Mouse (Mus musculus): ENCODE data around the gene Pkm. TPM values are rescaled to one million over a fixed set of nuclear protein-coding genes. Genes with fewer than 3 reads are reported as not detected.

The Pkm gene
- polyA plus RNA-seq, 1 experiment from 2014 or later = 1,376 TPM

DNA sequence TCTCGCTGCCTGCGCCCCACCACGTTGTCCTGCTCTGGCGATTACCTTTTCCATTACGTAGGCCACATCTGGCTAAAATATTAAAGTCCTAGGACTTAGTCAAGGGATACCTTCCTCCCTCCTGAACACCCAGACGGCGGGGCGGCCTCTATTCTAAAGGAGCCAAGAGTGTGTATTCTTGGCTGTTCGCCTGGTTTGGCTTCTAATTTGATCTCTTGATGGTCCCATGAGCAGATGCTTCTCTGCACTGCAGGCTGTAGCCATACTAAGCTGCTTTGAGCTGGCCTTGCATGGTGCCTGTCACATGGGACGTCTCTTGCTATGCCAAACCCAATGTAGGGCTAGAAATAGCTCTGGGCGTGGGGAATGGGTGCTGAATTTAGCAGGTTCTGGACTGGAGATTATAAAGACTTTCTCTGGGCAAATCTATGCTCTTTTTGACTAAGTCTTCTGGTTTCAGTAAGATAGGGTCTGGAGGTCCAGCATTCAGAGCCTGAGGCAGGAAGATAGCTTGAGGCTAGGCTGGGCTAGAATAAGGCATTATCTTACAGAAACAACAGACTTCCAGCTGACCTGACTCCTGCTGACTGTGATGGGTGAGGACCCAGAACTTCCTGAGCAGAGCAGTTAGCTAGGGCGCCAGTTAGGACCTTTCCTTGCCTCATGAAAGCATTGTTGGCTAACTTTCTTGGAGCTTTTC lies 16.2 kb downstream of the Pkm start:
- no peak for DNase-seq (ENCODE audit: low spot score)
- Histone ChIP-seq H3K27me3 (replicated peaks; ENCODE audit: control insufficient read depth, insufficient read depth, low read length) (no peaks in the 10 kb centered on the region), H3K4me3 (ENCODE audit: low read depth, low read length) (no peak overlapping the region), H3K27ac (ENCODE audit: low read depth, low read length) (no peak overlapping the region), H3K9ac (ENCODE audit: low read length) (no peak overlapping the region), H3K36me3 (ENCODE audit: control insufficient read depth, insufficient read depth, low read length) (peaks cover 98% of the 10 kb centered on the region), H3K9me3 (replicated peaks; ENCODE audit: control insufficient read depth, low read length) (no peaks in the 10 kb centered on the region), H3K4me1 (ENCODE audit: control insufficient read depth, insufficient read depth, low read length) (no peaks in the 10 kb centered on the region), H3K4me2 (ENCODE audit: low read length) (no peak overlapping the region)
- no peak for ATAC-seq
- WGBS = 83% methylated on average over 12 of the region's 12 CpGs

DNA sequence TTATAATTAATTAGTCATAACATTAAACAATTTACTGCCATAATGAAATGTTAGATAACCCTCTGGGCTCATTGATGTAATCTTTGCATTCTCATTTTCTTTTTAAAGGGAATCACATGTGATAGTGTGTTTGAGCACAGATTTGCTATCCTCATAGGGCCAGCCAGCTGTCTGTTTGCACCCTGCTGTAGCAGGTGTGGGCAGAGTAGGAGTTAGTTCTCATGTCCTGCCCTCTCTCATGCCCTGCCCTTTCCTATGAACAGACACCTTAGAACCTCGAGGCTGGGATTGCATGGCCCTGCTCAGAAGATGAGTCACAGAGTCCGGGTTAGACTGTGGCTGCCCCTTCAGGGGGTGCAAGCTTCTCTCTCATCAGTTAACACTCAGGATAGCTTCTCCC lies 17.3 kb downstream of the Pkm start:
- Histone ChIP-seq H3K4me2 (ENCODE audit: low read length) (no peak overlapping the region), H3K4me3 (ENCODE audit: low read depth, low read length) (no peak overlapping the region), H3K27ac (ENCODE audit: low read depth, low read length) (no peak overlapping the region), H3K27me3 (replicated peaks; ENCODE audit: control insufficient read depth, insufficient read depth, low read length) (no peaks in the 10 kb centered on the region), H3K9me3 (replicated peaks; ENCODE audit: control insufficient read depth, low read length) (no peaks in the 10 kb centered on the region), H3K9ac (ENCODE audit: low read length) (no peak overlapping the region), H3K36me3 (ENCODE audit: control insufficient read depth, insufficient read depth, low read length) (peaks cover 98% of the 10 kb centered on the region), H3K4me1 (ENCODE audit: control insufficient read depth, insufficient read depth, low read length) (no peaks in the 10 kb centered on the region)
- DNase-seq (ENCODE audit: low spot score) (no peak), ATAC-seq (no peak)
- WGBS = 72% methylated on average over 2 of the region's 2 CpGs

DNA sequence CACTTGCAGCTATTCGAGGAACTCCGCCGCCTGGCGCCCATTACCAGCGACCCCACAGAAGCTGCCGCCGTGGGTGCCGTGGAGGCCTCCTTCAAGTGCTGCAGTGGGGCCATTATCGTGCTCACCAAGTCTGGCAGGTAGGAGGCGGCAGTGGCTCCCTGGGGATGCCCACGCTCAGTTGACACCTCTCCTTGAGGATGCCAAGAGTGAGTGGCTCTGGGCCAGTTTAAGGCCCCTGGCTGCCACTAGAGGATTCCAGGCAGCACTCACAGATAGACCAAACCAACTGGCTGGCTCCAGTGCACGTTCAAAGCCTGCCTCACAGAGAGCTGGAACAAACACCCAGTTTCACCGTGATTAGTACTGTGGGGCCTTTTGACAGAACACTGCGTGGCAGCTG lies 19.4 kb downstream of the Pkm start:
- 82% methylated on average over 14 of the region's 14 CpGs for WGBS
- ATAC-seq (no peak), DNase-seq (ENCODE audit: low spot score) (no peak)
- peaks cover 88% of the 10 kb centered on the region for H3K36me3 ChIP-seq (ENCODE audit: control insufficient read depth, insufficient read depth, low read length)
- H3K4me1 ChIP-seq (ENCODE audit: control insufficient read depth, insufficient read depth, low read length) = no peaks in the 10 kb centered on the region
- H3K9ac ChIP-seq (ENCODE audit: low read length) = no peak overlapping the region
- no peak overlapping the region for H3K4me3 ChIP-seq (ENCODE audit: low read depth, low read length)
- 0 out of 2 replicates have a peak, but pooled peaks cover 3% of the 10 kb centered on the region for H3K27me3 ChIP-seq (replicated peaks; ENCODE audit: control insufficient read depth, insufficient read depth, low read length)
- no peaks in the 10 kb centered on the region for H3K9me3 ChIP-seq (replicated peaks; ENCODE audit: control insufficient read depth, low read length)
- H3K27ac ChIP-seq (ENCODE audit: low read depth, low read length) = no peak overlapping the region
- no peak overlapping the region for H3K4me2 ChIP-seq (ENCODE audit: low read length)

DNA sequence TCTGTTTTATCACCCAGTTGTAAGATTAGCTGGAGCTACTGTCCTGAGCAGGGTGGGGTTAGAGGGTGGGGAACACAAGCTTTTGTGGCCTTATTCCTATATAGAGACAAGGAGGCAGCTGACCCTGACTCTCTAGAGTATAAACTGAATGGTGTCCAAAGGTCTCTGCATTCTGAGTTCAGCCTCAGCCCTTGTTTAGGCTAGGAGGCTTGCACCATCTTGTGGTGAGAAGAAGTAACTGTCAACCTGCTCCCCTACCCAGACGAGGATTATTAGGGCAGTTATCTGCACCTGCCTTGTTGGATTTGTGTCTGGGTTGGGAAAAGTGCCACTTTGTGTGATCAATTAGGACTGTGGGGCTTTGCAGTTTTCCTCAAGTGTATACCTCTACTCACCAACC lies 22.1 kb downstream of the Pkm start:
- H3K36me3 ChIP-seq (ENCODE audit: control insufficient read depth, insufficient read depth, low read length) = peaks cover 60% of the 10 kb centered on the region
- no peak overlapping the region for H3K9ac ChIP-seq (ENCODE audit: low read length)
- H3K27me3 ChIP-seq (replicated peaks; ENCODE audit: control insufficient read depth, insufficient read depth, low read length) = peaks cover 9% of the 10 kb centered on the region; the same call in 1 of the 2 replicates
- DNase-seq (ENCODE audit: low spot score) = peak; percentile 71
- H3K4me2 ChIP-seq (ENCODE audit: low read length) = no peak overlapping the region
- H3K27ac ChIP-seq (ENCODE audit: low read depth, low read length) = no peak overlapping the region
- H3K9me3 ChIP-seq (replicated peaks; ENCODE audit: control insufficient read depth, low read length) = no peaks in the 10 kb centered on the region
- ATAC-seq = no peak
- no peaks in the 10 kb centered on the region for H3K4me1 ChIP-seq (ENCODE audit: control insufficient read depth, insufficient read depth, low read length)
- H3K4me3 ChIP-seq (ENCODE audit: low read depth, low read length) = no peak overlapping the region
- 14% methylated on average over 1 of the region's 1 CpGs for WGBS

DNA sequence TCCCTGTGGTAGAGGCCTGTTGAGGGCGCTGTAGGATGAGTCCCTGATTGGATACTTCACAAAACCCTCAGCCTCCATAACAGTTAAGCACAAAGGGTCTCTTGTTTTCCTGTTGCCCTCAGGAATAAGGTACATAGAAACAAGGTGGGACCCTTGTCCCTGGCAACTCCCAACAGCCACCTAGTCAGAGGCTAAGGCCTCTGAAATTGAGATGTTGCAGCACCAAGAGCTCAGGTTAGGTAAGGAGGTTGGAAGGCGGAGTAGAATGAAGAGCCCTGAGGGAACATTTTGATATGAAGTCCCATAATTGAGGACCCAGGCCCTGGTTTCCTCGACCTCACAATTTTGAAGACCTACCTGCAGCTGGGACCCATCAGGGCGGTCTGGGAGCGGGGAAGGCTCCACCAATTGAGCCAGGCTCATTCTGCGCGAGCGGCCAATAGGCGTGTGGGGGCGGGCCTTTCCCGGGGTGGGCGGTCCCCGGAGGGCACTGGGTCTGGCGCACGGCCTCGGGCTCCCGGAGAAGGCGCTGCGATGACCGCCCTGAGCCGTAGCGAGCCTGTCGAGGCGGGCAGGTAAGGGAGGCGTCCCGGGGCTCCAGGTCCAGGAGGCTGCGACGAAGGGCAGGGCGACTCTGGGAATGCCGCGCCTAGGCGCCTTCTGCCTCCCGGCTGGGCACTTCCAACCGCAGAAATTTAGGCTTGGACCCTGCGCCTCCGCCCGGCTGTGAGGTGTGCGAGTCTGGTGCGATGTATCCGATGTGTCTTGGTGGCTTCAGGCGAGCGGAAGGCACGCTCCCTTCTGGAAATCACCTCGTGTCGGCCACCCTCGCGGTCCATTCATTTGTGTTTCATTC lies 23.7 kb downstream of the Pkm start, which contains the start of gene Gramd2:
TSS of gene Gramd2 (plus strand) at position 467 of the 856 bp plus-strand sequence.
- H3K4me1 ChIP-seq (ENCODE audit: control insufficient read depth, insufficient read depth, low read length) = no peaks in the 10 kb centered on the region

DNA sequence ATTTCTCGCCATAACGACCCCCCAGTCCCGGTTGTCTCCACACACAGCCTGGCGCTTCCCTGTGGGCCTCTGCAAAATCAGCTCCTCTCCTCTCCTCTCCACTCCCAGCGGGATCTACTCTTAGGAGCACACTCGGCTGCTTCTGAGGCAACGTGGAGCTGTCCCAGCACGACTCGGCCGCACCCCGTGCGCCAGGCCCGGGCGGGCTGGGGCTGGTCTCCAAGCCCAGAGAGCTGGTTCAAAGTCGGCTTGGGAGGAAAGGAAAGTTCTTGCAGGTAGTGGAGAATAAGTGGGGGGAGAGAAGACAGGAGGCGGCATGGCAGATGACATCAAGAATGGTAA lies 24.3 kb downstream of the Pkm start:
- ATAC-seq = peak; percentile 37
- WGBS = 12% methylated on average over 16 of the region's 16 CpGs
- H3K27ac ChIP-seq (ENCODE audit: low read depth, low read length) = no peak overlapping the region
- H3K27me3 ChIP-seq (replicated peaks; ENCODE audit: control insufficient read depth, insufficient read depth, low read length) = peaks cover 9% of the 10 kb centered on the region; the same call in 1 of the 2 replicates
- peak overlapping the region; percentile 44 for H3K4me3 ChIP-seq (ENCODE audit: low read depth, low read length)
- H3K9me3 ChIP-seq (replicated peaks; ENCODE audit: control insufficient read depth, low read length) = no peaks in the 10 kb centered on the region
- no peak for DNase-seq (ENCODE audit: low spot score)
- H3K9ac ChIP-seq (ENCODE audit: low read length) = peak overlapping the region; percentile 70
- no peaks in the 10 kb centered on the region for H3K4me1 ChIP-seq (ENCODE audit: control insufficient read depth, insufficient read depth, low read length)
- H3K4me2 ChIP-seq (ENCODE audit: low read length) = peak overlapping the region; percentile 89
- H3K36me3 ChIP-seq (ENCODE audit: control insufficient read depth, insufficient read depth, low read length) = peaks cover 40% of the 10 kb centered on the region

More for the DNA sequence above, 23.7 kb downstream of the Pkm start, which contains the start of gene Gramd2:
- DNase-seq (ENCODE audit: low spot score) (peak; percentile 82), ATAC-seq (peak; percentile 97)
- peaks cover 9% of the 10 kb centered on the region; the same call in 1 of the 2 replicates for H3K27me3 ChIP-seq (replicated peaks; ENCODE audit: control insufficient read depth, insufficient read depth, low read length)
- H3K9ac ChIP-seq (ENCODE audit: low read length) = peak within 1 kb of the TSS; percentile 70
- H3K4me3 ChIP-seq (ENCODE audit: low read depth, low read length) = peak within 1 kb of the TSS; percentile 44
- peaks cover 46% of the 10 kb centered on the region for H3K36me3 ChIP-seq (ENCODE audit: control insufficient read depth, insufficient read depth, low read length)
- H3K4me2 ChIP-seq (ENCODE audit: low read length) = peak within 1 kb of the TSS; percentile 89
- no peak within 1 kb of the TSS for H3K27ac ChIP-seq (ENCODE audit: low read depth, low read length)
- no peaks in the 10 kb centered on the region for H3K9me3 ChIP-seq (replicated peaks; ENCODE audit: control insufficient read depth, low read length)
- WGBS = 1% methylated on average over 43 of the region's 47 CpGs

DNA sequence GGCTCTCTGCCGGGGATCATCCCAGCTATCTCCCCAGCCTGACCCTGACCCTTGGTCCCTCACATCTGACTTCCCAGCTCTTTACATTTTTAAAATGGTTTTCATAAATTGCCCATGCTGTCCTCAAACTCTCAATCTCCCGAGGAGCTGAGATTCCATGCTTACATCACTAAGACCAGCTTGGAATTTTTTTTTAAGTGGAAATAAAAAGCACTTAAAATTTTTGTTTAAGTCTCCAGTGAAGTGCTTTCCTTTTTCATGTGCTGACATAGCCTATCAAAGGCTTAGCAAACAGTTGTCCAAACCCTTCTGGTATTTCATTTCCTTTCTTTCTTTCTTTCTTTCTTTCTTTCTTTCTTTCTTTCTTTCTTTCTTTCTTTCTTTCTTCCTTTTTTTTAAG lies 27.9 kb downstream of the Pkm start:
- no peak overlapping the region for H3K4me3 ChIP-seq (ENCODE audit: low read depth, low read length)
- H3K4me1 ChIP-seq (ENCODE audit: control insufficient read depth, insufficient read depth, low read length) = no peaks in the 10 kb centered on the region
- peaks cover 9% of the 10 kb centered on the region; the same call in 1 of the 2 replicates for H3K27me3 ChIP-seq (replicated peaks; ENCODE audit: control insufficient read depth, insufficient read depth, low read length)
- ATAC-seq (no peak), DNase-seq (ENCODE audit: low spot score) (no peak)
- peaks cover 6% of the 10 kb centered on the region for H3K36me3 ChIP-seq (ENCODE audit: control insufficient read depth, insufficient read depth, low read length)
- no peak overlapping the region for H3K4me2 ChIP-seq (ENCODE audit: low read length)
- no peak overlapping the region for H3K9ac ChIP-seq (ENCODE audit: low read length)
- H3K9me3 ChIP-seq (replicated peaks; ENCODE audit: control insufficient read depth, low read length) = no peaks in the 10 kb centered on the region
- whole genome bisulfite sequencing = 70% methylated on average over 2 of the region's 2 CpGs
- no peak overlapping the region for H3K27ac ChIP-seq (ENCODE audit: low read depth, low read length)

DNA sequence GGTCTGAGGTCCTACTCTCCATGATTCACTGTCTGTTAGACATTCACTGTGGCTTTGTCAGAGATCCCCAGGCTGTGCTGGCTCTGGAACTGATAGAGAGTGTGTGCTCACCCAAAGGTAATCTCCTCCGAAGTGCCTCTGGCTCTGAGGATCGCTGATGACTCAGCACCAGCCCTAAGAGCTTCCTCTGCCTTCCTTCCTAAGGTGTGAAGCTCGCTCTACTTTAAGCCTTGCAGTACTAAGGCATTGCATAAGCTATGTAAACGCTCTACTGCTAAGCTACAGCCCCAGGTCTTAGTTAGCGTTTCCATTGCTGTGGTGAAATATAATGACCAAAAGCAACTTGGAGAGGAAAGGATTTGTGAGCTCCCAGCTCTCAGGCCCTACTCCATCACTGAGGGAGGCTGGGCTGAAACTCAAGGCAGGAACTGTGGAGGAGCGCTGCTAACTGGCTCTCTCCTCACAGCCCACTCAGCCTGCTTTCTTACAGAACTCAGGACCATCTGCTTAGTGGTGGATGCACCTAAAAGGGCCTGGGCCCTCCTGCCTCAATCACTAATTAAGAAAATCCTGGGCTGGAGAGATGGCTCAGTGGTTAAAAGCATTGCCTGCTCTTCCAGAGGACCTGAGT lies 31.4 kb downstream of the Pkm start:
- Histone ChIP-seq H3K9ac (ENCODE audit: low read length) (no peak overlapping the region), H3K4me1 (ENCODE audit: control insufficient read depth, insufficient read depth, low read length) (peaks cover 10% of the 10 kb centered on the region; the same call in 1 of the 2 replicates), H3K4me3 (ENCODE audit: low read depth, low read length) (no peak overlapping the region), H3K27me3 (replicated peaks; ENCODE audit: control insufficient read depth, insufficient read depth, low read length) (no peaks in the 10 kb centered on the region), H3K36me3 (ENCODE audit: control insufficient read depth, insufficient read depth, low read length) (no peaks in the 10 kb centered on the region), H3K9me3 (replicated peaks; ENCODE audit: control insufficient read depth, low read length) (no peaks in the 10 kb centered on the region), H3K27ac (ENCODE audit: low read depth, low read length) (no peak overlapping the region), H3K4me2 (ENCODE audit: low read length) (no peak overlapping the region)
- ATAC-seq (no peak), DNase-seq (ENCODE audit: low spot score) (no peak)
- WGBS = 35% methylated on average over 6 of the region's 6 CpGs

Data from forebrain, embryonic 14.5 days (tissue).